Mouse (Mus musculus) A20 (cell line): Measurements from ENCODE around the gene Chchd3.

Source experiments
- DNase-seq: peaks from one replicate; pipeline ENCODE4 v3.0.0-alpha.2; 2011; ENCODE audit warnings: low read depth, low spot score

The Chchd3 gene

DNA sequence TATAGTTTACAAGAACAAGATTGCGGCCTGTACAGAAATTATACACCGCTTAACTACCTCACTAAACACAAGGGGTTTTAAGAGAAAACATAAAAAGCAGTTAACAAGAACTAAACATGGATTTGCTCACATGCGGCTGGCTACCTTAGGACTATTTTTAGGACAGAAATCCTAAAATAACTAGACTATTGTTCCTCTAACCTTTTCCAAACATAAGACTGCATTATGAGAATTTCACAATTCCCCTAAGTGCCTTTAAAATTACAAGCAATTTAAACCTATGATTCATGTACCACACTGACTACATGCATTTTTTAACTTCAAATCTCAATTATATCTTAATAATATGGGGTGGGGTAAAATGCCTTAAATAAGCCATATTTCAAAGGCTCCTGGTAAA is 123.3 kb downstream of the Chchd3 start:
- no peak for DNase-seq

DNA sequence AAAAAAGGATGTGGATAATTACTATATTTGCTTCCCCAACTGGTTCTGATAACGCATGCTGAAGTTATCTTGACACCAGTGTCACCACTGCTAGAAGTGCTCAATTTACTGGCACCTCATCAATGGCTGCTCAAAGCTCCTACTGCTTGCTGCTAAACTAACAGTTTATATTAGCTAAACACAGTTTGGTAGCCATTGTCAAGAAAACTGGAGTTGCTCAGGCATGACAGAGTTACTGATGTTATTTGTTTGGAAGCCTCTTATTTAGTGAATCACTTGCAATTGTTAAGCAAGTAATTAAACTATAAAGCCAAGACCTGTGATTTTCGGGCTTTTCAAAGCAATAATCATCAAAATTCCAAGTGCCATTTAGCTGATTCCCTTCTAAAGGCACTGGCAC is 123.7 kb downstream of the Chchd3 start:
- no peak for DNase-seq

DNA sequence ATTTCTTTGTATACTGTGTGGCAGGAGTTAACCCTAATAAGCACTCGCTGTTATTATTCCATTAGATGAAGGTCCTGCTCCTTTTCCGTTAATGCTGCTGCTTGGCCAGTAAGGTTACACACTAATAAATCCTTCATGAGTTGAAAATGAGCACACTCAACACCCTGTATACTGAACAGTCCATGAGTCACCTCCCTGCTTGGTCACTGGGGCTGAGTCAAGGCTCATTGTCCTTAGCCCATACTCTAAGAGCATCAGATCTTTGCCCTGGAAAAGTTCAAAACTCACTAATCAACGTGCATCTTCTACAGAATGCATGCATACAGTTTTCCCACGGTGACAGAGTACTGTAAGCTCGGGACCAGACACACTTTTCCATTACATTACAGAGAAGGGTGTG is 124.5 kb downstream of the Chchd3 start:
- no peak for DNase-seq

DNA sequence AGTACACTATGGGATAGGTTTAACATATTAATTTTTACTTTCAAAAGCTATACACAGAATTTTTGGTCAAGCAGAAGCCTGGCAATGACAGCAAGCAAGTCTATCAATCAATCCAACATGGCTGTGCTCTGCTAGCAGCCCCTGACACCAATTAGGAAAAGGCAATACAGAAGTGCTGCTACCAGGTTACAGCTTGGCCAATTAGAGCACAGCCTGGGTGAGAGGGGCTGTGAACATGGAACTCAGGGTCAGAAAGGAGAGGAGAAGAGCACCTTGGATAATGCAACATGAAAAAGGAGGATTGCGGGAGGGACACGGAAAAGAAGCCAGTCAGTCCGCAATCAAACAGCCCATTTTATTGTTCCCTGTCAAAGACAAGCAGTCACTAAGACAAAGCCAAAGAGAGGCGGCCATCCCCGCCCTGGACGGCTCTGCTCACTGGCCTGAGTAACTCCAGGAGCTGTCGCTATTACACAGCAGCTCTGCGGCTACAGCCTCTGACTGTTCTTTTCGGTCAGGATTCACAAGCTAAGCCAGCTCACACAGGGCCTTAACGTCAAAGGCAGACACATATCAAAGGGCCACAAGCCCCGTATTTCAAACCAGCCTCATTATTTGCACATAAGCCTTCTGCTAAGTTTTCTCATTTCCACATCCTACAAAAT is 128.8 kb downstream of the Chchd3 start:
- no peak for DNase-seq

DNA sequence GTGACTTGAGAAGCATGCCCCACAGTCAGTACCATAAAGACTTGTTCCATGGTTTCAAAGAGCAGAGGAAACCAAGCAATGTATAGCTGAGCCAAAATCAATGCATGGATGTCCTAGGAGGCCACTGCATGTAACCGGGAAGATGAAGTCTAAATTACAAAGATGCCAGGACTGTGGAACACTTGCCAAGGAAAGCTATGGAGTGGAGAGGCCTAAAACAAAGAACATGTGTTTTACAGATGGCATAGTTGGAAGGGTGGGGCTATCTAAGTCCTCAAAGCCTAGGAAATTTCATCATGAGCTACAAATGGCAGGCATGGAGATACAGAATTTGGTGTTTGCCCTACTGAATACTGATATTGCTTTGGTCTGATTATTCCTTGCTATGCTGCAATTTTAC is 137.7 kb downstream of the Chchd3 start:
- DNase-seq: no peak

DNA sequence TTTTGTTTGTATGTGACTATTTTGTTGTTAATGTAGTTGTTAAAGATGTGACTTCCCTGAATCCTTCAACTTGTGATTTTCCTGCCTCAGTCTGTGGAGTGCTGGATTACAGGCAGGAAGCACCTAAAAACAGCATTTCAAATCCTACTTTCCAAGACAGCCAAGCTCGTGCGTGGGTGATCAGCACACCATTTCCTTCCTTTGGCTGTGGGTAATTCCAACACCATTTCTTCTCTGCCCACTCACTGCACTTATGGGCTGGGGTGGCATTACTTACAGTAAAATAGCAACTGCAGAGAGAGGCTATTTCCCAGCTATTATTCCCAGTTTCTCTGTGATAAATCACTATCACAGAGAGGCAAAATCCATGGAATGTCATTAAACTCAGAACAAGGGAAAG is 140.0 kb downstream of the Chchd3 start:
- no peak for DNase-seq

DNA sequence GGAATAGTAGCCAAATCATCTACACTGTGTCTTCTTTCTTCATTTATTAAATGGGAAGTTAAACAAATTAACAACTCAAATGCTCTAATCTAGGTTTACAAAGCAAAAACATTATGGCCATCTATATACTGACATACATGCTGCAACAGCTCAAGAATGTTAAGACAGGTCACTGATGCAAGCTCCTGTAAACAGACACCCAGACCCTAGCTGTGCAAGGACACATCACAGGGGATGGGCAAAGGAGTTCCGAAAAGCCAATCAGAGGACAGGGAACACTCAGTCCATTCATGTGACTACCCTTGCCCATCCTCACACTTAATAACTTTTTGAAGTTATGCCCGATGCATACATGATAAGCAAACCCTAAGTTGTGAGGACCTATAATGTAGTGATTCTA is 149.4 kb downstream of the Chchd3 start:
- DNase-seq: no peak

DNA sequence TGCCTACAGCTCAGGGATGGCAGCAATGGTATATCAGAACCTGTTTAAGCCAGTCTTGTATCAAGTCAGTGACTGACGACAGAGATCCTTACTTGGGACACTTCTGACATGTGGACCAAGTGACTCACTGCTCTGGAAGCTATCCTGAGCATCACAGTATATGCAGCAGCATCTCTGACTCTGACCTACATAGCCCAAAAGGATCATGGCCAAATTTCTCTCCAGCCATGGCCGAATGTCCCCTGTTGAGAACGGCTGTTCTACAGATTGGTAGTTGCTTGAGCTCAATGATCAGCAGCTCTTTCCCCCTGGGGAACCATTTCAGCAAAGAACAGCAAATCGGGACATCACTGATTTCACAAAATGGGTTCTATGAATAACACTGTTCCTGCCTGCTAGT is 161.0 kb downstream of the Chchd3 start:
- no peak for DNase-seq

DNA sequence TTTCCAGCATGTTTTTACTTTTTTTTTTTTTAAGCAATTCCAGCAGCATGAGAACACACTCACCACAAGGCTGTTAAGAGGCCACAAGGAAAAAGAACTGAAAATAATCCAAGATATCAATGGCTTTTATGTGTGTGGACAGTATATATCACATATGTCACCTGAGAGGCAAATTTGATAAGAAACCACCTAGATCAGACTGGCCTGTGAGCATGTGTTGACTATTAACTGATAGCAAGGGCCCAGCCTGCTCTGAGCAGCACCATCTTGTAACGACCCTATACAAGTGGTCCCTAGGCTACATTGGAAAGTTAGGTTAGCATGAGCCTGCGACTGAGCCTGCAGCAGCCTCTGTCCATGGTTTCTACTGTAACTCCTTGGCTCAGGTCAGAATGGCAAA is 166.0 kb downstream of the Chchd3 start:
- DNase-seq: no peak

DNA sequence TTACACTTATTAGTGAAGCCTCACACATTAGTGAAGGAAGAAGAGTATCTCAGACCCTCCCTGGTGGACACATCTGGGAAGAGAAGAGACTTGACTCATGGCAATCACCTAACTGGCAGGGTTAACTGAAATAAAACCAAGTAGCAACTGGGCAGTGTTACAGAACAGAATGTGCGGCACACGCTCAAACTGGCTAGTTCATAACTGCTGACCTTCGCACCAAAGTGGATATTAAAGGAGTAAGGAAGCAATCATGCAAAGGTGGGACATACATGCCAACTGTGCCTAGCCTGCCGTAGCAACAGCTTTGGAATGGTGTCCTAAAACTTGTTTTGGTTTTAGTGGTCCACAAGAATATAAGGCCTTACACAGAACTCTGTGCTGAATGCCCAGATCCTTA is 169.3 kb downstream of the Chchd3 start:
- DNase-seq: no peak

DNA sequence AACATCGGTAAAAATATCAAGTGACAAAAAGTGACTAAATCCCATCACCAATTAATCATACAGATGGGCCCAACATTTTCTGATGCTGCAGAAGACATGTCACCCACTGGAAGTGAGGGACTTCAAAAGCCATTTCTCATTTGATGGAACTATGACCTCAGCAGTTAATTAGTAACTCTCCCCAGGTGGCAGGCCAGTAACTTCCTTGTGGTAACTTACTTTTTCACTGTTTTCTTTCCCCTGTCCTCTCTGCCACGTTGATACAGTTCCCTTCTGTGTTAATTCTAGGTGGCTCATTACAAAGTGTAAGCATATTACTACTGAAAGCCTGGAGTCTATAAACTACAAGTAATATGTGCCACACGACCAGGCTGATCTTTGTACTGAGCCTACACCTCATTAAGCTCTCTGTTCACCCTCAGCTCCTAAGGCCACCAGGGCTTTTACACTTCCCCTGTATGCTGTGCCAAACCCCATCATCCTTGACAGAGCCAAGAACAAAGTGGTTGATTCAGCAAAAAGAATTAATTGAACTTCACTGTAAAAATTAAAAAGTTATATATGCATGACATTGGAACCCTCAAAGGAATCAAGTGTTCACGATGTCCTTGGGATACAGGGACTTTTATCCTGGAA is 171.0 kb downstream of the Chchd3 start:
- no peak for DNase-seq

DNA sequence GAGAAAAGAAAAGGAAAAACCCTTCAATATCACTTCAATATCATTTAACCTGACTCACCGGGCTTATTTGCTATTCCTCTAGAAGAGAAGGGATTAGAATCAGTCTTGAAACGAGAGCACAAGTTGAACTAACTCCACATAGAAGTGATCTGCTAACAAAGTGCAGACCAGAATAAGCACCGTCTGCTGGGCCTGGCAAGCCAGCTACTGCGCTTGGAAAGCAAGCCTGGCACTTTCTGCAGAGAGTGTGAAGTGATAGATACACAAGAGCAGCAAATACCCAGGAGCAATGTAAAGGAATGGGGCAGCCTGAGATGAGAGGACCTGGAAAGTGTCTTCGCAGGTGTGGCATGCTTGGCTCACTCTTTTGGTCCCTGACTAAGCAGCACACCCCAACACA is 181.5 kb downstream of the Chchd3 start:
- DNase-seq: no peak

DNA sequence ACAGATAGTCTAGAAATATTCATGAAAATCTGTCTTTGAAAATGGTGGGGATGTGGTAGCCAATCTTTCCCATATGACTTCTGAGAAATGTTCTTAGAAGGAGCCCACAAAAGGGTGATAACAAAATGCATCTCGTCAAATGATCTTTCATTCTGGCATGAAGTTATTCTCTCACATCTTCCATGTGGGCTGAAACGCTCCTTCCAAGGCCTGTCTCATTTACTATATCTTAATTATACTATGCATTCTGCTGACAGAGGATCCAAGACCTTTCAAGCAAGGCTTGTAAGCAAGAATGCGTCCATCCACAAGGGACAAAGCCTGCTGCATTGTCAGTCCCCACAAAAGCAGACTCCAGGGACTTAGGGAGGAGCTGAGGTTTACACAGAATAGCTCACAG is 185.9 kb downstream of the Chchd3 start:
- DNase-seq: no peak

DNA sequence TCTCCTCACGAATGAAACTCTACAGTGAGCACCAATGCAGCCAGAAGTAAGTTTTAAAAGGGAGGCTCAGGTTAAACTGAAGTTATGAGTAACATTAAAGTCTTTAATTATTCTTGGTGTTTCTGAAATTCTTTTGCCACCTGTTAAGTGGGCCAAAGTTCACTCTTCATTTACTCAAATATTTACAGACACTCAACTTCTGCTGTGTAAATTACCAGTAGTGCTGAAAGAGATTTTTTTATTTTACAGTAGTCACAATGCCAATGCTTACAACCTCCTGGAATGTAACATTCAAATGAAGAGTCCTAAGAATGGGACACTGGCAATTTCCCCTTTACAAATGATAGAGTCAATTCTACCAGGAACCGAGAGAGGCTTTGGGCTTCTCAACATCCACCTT is 187.3 kb downstream of the Chchd3 start:
- DNase-seq: no peak

DNA sequence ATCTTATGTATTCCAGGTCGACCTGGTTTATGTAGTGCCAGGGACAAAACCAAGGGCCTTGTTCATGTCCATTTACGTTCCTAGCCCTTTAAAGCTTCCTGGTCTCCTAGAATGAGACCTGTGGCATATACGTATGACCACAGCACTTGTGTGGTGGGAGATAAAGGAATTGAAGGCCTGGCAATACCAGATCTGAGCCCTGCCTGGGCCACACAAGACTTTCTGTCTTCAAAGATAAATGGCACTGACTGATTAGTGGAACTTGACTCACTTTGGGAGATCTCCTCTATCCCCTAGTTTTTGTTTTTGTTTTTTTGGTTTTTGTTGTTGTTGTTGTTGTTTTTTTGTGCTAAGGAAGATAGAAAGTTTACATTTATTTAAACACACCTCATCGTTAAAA is 209.1 kb downstream of the Chchd3 start:
- no peak for DNase-seq

DNA sequence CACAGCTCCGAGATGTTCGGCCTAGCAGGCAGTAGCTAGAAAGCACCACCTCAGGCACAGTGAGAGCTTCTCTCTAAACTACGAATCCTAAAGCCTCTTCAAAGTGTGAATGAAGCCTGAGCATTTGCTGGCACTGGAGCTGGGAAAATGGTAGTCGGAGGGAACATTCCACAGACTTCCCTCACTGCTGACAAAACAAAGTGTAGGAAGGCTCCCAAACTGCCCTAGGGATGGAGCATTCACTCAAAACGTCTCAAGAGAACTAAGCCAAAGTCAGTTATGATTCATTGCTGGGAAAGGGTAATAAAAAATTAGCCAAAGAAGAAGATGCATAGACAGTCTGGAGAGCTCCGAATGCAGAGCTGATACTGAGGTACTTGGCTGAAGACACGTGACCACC is 211.1 kb downstream of the Chchd3 start:
- DNase-seq: no peak

DNA sequence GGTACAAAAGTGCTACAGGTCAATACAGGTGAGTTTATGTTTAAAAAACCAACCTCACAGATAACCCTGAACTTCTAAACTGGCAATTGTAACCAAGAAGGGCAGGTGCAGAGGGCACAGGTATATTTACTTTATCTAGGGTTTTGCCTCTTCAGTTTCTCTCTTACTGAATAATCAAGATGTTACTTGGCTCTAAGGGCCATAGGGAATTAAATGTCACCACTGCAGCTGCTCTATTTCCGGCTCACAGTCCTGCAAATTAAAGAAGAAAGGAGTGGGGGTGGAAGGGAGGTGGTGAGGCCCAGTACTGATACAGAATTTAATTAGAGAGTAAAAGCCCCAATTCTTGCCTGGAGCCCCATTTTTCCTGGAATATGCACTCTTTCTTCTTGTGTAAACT is 214.6 kb downstream of the Chchd3 start:
- DNase-seq: no peak

DNA sequence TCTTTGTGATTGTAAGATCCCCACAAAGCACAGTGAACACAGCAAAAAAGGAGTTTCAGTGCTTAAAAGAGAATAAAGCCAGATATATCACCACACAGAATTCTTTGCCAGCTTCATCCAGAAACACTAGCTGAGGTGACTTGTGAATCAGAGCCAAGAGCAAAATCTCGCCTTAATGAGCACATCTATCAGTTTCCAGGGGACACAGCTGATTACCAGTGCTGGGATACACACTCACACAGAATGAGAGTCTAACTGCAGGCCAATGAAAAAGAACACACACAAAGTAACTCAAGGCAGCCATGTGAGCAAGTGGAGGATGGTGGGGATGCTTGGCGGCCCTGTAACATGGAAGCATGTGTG is 222.1 kb downstream of the Chchd3 start:
- DNase-seq: no peak

DNA sequence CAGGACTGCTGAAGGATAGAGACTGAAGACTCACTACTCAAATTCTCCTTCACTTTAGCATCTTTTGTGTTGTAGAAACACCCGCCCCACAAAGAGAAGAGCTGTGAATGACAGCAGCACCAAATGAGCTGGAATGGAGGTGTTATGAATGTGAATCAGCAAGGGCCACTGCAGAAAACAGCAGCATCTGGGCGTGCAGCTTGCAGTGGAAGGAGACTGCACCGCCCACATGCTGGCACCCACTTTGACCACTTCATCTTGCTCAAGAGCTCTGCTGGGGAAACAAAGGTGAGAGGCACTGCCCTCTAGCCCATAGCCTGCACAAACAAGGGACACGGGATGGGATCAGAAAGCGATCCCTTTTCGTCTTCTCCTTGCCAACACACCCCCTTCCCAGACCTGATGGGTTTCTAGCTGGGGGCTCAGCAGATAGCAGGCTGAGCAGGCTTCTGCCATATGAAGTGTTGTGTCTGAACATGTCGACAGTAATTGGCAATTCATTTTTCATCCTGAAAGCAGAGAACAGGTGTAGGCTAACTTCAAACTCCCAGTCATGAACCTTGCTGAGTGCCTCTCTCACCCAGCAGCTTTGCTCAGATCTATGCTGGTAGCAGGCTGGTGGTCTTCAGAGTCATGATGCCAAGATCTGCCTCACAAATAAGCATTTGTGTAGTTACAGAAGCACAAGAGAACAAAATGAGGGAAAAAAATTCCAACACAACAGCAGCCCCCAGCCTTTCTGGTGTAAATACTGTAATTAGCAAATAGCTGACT is 222.7 kb downstream of the Chchd3 start:
- no peak for DNase-seq

DNA sequence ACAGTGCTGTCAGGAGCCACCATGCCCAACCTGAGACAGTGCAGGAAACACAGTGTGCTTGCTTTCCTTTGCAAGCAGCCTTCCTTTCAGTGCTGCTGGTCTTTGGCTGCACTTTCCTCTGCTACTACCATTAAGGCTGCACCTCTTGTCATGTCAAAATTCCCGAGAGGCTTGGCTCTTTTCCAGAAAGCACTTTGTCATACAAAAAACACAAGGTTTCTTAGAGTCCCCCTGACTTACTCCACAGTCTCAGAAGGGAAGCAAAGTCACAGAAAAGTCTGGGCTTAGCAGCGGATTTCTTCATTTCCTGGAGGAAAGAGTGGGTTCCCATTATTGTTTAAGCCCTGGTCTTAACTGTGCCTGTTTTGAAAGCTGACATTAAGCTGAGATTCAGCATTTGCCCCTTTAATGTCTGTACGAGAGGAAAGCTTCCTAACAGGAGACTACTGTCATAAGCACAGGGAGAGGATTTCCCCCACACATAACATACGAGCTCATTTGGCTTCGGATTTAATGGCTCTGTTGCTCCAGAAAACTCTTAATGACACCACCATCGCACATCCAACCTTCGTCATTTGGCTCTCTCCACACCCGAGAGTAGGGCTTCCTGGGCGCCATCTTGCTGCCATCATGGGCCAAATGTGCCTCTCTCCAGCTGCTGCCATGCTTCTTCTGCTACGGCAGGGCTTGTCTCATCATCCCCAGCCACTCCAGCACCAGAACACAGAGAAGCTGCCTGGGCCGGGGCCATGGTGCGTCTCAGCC is 236.0 kb downstream of the Chchd3 start:
- no peak for DNase-seq

DNA sequence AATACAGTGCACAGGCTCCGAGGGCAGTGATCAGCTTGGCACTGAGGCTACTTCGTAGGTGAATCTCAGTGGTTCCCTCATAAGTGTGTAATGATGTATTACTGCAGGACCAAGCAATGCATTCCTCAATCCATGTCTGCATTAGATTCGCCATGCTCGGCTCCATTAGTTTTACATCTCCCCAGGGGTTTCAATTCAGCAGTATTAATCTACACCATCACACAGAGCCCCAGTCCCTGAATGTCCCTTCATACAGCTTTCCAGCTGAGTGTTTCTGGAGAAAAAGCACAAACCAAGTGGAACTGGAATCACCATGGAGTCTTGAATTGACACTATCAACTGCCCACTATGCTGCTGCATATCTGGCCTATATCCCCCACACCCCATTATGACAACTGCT is 241.1 kb downstream of the Chchd3 start:
- no peak for DNase-seq

DNA sequence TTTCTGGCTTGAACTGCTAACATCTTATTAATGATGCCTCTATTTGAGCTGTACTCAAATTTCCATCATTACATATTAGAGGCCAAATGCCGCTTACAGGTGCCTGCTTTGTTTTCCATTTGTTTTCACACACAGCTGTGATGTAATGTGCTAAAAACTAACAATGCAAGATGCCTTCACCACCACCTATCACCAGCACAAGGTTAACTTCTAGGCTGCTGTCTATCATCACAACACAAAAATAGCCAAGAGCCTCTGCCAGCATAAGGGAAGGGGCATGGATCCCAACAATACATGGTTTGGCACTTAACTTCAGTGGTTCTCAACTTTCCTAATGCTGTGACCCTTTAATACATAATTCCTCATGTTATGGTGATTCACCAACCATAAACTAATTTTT is 251.3 kb downstream of the Chchd3 start:
- DNase-seq: no peak
